Mouse (Mus musculus) spleen, adult 12 weeks (tissue): ENCODE results near the gene B3glct.

ENCODE experiments used
- DNase-seq: peaks from one replicate; pipeline ENCODE4 v3.0.0; 2022; ENCODE audit warnings: low spot score

Gene B3glct

DNA sequence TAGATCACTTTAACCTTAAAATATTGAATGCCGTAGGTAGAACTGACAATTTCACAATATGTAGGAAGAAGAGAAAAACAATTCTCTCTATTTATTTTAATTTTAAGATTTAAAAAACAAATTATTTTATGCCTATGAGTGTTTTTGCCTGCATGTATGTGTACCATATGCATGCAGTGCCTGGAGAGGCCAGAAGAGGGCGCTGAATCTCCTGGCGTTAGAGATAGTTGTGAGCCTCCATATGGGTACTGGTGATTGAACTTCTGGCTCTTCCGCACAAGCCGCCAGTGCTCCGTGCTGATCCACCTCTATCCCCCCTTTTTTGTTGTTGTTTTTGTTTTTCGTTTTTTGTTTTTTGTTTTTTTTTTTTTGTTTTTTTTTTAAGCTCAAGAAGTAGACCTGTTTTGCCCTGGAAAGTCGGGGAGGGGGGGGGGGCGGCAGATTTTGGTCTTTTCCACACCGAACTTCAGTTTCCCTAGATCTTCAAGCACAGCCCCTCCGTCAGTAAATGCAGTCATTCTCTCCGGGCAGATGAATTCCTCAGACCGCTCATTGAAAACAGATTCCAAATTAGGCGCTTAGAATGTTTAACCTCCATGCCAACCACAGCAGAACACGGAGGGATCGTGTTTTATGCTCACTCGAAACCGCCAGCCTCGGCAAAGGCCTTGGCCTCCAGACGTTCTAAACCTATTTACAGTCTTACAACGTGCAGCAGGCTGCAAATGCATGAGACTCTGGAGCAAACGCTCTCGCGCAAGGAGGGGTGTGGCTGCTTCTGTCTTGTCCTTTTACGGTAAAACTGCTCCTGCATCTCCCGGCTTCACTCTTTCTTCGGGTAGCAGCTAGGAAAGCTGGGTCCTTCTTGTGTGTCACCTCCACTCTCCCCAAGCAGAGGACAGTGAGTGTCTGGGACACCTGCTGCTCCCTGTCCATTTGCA is 70.9 kb downstream of the B3glct start:
- DNase-seq = no peak

DNA sequence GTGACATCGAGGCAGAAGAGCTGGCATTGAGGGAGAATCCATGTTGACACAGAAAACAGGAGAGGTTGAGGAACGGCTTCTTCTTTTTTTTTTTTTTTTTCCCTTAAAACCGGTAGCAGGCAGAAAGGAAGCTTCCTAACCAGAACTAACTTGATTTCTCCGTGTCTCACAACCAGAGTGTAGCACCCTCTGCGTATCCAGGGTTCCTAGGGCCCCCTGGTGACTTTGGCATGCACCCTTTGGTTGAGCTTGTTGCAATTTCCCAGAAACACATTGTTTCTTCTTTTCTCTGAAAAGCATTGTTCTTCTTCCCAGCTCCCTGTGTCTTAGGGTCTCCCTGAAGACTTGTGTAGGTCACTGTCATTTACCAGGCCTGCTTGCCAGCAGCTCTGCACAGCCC is 73.8 kb downstream of the B3glct start:
- DNase-seq = no peak

DNA sequence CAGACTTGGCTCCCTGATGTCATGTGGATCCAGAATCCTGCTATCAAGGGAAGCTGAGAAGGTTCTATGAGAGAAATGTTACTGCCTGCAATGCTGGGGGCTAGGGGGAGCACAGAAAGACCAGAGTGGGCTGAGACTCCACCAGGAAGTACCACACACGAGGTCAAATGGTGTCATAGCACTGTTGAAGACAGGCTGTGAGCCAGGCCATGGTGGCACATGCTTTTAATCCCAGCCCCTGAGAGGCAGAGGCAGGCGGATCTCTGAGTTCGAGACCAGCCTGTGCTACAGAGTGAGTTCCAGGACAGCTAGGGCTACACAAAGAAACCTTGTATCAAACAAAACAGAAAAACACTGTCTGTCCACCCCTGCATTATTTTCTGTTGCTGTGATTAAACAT is 75.0 kb downstream of the B3glct start:
- DNase-seq = no peak

GRCm38 (mm10) chr5:149767116-149767515 is 89.1 kb downstream of the B3glct start:
- DNase-seq = no peak

GRCm38 (mm10) chr5:149767651-149768301 is 89.7 kb downstream of the B3glct start:
- no peak for DNase-seq

DNA sequence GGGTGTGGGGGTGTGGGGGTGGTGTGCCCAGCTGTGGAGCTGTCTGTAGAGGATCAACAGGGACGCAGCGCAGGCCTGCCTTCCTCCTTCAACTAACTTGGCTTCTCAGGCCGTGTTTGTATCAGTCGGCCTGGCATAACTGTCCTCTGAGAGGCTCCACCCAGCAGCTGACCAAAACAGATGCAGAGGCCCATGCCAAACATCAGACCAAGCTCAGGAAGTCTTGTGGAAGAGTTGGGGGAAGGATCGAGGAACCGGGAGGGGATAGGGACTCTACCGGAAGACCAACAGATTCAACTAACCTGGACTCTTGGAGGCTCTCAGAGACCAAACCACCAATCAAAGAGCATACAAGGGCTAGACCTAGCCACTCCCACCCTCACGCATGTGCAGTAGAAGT is 91.6 kb downstream of the B3glct start:
- DNase-seq = no peak

- no peak for DNase-seq
Observed at GRCm38 (mm10) chr5:149776038-149776437, 98.0 kb downstream of the B3glct start.

DNA sequence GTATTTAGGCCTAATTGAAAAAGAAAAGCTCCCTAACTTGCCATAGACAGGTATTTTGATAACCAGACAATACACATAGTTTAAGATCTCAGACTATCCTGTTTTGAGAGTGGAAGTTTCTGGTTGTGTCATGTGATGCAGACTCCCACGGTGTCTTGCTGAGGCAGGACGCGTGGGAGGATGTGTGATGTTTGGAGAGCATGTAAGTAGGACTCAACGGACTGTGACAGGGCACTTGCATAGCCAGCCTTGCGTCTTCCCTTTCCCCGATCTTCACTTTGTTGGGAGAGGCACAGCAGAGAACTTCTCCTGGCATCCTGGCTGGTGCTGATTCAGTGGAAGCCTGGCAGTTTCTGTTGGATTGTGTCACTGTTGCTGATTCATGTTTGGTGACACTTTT is 101.7 kb downstream of the B3glct start:
- DNase-seq = no peak

DNA sequence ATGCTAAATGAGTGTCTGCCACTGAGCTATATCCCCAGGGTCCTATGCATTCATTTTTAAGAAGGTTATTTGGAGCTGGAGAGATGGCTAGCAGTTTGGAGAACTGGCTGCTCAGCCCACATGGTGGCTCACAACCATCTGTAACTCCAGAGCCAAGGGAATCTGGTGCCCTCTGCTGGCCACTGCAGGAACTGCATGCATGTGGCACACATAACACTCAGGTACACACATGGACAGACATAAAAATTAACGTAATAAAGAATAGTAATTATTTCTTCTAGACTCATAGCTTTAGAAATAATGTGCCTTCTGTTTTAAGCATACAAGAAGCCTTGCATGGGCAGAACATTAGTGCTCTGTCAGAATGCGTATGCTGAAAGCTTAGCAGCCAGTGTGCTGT is 102.4 kb downstream of the B3glct start:
- peak; percentile 10 for DNase-seq

GRCm38 (mm10) chr5:149790087-149790486 is 112.1 kb downstream of the B3glct start:
- no peak for DNase-seq

- DNase-seq = no peak
Observed at GRCm38 (mm10) chr5:149810071-149810470, 132.0 kb downstream of the B3glct start.

DNA sequence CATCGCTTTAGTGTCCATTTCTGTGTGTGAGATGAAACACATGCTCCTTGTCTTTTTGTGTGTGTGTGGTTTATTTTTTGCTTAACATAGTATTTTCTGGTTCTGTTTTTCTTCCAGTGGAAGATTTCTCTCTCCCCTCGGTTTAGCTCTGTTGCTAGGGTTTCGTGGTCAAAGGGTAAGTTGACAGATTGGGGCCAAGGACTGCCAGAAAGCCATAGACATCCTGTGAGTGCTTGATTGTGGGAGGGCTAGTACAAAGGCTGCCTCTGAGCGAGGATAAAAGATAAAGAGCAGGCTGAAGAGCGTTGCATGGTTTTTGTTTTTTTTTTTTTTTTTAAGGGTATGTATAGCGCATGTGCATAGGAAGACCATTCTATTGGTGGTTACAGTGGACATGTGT is 133.8 kb downstream of the B3glct start:
- DNase-seq = no peak
